Mouse (Mus musculus) CH12.LX (cell line): ENCODE results near the gene Cdk2ap1.
"Not testable (repeated sequence)": the region's sequence is repeated elsewhere in the genome, so short reads cannot be mapped to it uniquely, and the experiment has no call there.

Experiments
- CTCF ChIP-seq, 2 experiments: IDR thresholded peaks in 1 of 2; conservative IDR thresholded peaks in 1 of 2; 2 replicates each; pipeline ENCODE4 v1.5.1; 2011 to 2012; ENCODE audit warnings: low read depth in 2 of 2, low read length in 2 of 2, improper control_type of control experiment in 1 of 2, inconsistent platforms in 1 of 2, mild to moderate bottlenecking in 1 of 2, moderate library complexity in 1 of 2
- EP300 ChIP-seq: IDR thresholded peaks from 2 replicates; pipeline ENCODE4 v1.6.1; 2011; ENCODE audit warnings: low read length, improper control_type of control experiment
- TCF12 ChIP-seq: IDR thresholded peaks from 2 replicates; pipeline ENCODE4 v1.6.1; 2014; ENCODE audit warnings: low read depth, mild to moderate bottlenecking, inconsistent platforms, low read length, improper control_type of control experiment
- USF1 ChIP-seq: IDR thresholded peaks from 2 replicates; pipeline ENCODE4 v1.6.1; 2014; ENCODE audit warnings: low read depth, mild to moderate bottlenecking, inconsistent platforms, low read length, improper control_type of control experiment
- ZMIZ1 ChIP-seq: IDR thresholded peaks from 2 replicates; pipeline ENCODE4 v1.6.1; 2012; ENCODE audit warnings: low read depth, mild to moderate bottlenecking, inconsistent platforms, low read length, improper control_type of control experiment

DNA sequence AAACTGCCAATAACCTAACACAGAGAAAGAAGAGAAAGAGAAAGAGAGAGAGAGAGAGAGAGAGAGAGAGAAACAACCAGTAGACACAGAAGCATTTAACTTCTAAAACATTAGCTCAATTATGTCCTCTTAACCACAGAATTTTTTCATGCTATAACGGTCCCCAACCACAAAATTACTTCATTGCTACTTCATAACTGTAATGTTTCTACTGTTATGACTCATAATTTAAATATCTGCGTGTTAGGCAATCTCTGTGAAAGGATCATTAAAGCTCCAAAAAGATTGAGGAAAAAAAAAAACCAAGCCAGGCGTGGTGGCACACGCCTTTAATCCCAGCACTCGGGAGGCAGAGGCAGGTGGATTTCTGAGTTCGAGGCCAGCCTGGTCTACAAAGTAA is 60.0 kb downstream of the Cdk2ap1 start:
- not testable (repeated sequence) for TF ChIP-seq USF1; CTCF (conservative IDR thresholded peaks at IDR 0.05 in 1 of 2, IDR thresholded peaks at IDR 0.05 in 1 of 2; ENCODE audit: low read depth in 2 of 2, low read length in 2 of 2); ZMIZ1; EP300; TCF12
